Mouse (Mus musculus) myocyte (in vitro differentiated cells): ENCODE results near the gene Apol9b. TPM values are rescaled to one million over a fixed set of nuclear protein-coding genes. Genes with fewer than 3 reads are reported as not detected.

ENCODE experiments used
- H3K27me3 ChIP-seq: one replicate; pipeline ENCODE4 v1.6.1; 2011; ENCODE audit not compliant: control insufficient read depth, insufficient read depth, insufficient read length
- H3K36me3 ChIP-seq: one replicate; pipeline ENCODE4 v1.6.1; 2011; ENCODE audit not compliant: control insufficient read depth, insufficient read depth
- H3K4me2 ChIP-seq: one replicate; pipeline ENCODE4 v1.6.1; 2011; ENCODE audit warnings: low read depth, control low read depth
- H3K4me3 ChIP-seq: one replicate; pipeline ENCODE4 v1.5.1; 2011; ENCODE audit warnings: mild to moderate bottlenecking, control low read depth, moderate library complexity
- H3K79me2 ChIP-seq: one replicate; pipeline ENCODE4 v1.6.1; 2011; ENCODE audit not compliant: control insufficient read depth, insufficient read depth
- H3ac ChIP-seq: one replicate; pipeline ENCODE4 v1.6.1; 2011; ENCODE audit not compliant: control insufficient read depth, insufficient read length
- CEBPB ChIP-seq: IDR thresholded peaks from 2 replicates; pipeline ENCODE4 v1.6.1; 2011; ENCODE audit warnings: mild to moderate bottlenecking, moderate library complexity; ENCODE audit not compliant: poor library complexity, insufficient read depth, severe bottlenecking
- E2F4 ChIP-seq: IDR thresholded peaks from one replicate; pipeline ENCODE4 v1.6.1; 2011; ENCODE audit warnings: mild to moderate bottlenecking, control low read depth, moderate library complexity; ENCODE audit not compliant: insufficient read depth
- MAX ChIP-seq: IDR thresholded peaks from one replicate; pipeline ENCODE4 v1.6.1; 2011; ENCODE audit warnings: low read depth, mild to moderate bottlenecking, control low read depth
- MYOD1 ChIP-seq, 3 experiments: IDR thresholded peaks; one replicate each; pipeline ENCODE4 v1.6.1; 2011; ENCODE audit warnings: control low read depth in 2 of 3, low read depth in 2 of 3, mild to moderate bottlenecking in 2 of 3, moderate library complexity in 1 of 3; ENCODE audit not compliant: insufficient read length in 2 of 3, control insufficient read depth in 1 of 3
- MYOG ChIP-seq, 3 experiments: IDR thresholded peaks; one replicate each; pipeline ENCODE4 v1.6.1; 2011; ENCODE audit warnings: control low read depth in 2 of 3, low read depth in 2 of 3, mild to moderate bottlenecking in 2 of 3; ENCODE audit not compliant: insufficient read length in 2 of 3, control insufficient read depth in 1 of 3, insufficient read depth in 1 of 3
- POLR2A ChIP-seq: IDR thresholded peaks from one replicate; pipeline ENCODE4 v1.6.1; 2011; ENCODE audit warnings: low read depth, mild to moderate bottlenecking, control low read depth, moderate library complexity; ENCODE audit not compliant: insufficient read length
- POLR2AphosphoS2 ChIP-seq: IDR thresholded peaks from one replicate; pipeline ENCODE4 v1.6.1; 2011; ENCODE audit warnings: low read depth, control low read depth; ENCODE audit not compliant: insufficient read length
- REST ChIP-seq: IDR thresholded peaks from one replicate; pipeline ENCODE4 v1.6.1; 2011; ENCODE audit warnings: mild to moderate bottlenecking, control low read depth, moderate library complexity; ENCODE audit not compliant: insufficient read depth, insufficient read length
- SRF ChIP-seq: IDR thresholded peaks from one replicate; pipeline ENCODE4 v1.6.1; 2011; ENCODE audit warnings: low read depth; ENCODE audit not compliant: control insufficient read depth, insufficient read length
- TCF12 ChIP-seq: IDR thresholded peaks from one replicate; pipeline ENCODE4 v1.6.1; 2011; ENCODE audit warnings: mild to moderate bottlenecking, control low read depth; ENCODE audit not compliant: poor library complexity, insufficient read depth, severe bottlenecking
- TCF3 ChIP-seq: IDR thresholded peaks from one replicate; pipeline ENCODE4 v1.6.1; 2011; ENCODE audit warnings: low read depth, control low read depth; ENCODE audit not compliant: insufficient read length
- USF1 ChIP-seq: IDR thresholded peaks from one replicate; pipeline ENCODE4 v1.6.1; 2011; ENCODE audit warnings: low read depth, mild to moderate bottlenecking, control low read depth, moderate library complexity
- polyA plus RNA-seq: library from polyadenylated mRNA; unstranded; fragments of >200 nt; fragmentation: generic; extraction: Trizol; gene quantifications from one replicate; pipeline ENCODE4 v1.2.1, GENCODE M21; 2012; ENCODE audit warnings: missing spikeins

Gene Apol9b
- polyA plus RNA-seq, 1 experiment, result 63.1 TPM

DNA sequence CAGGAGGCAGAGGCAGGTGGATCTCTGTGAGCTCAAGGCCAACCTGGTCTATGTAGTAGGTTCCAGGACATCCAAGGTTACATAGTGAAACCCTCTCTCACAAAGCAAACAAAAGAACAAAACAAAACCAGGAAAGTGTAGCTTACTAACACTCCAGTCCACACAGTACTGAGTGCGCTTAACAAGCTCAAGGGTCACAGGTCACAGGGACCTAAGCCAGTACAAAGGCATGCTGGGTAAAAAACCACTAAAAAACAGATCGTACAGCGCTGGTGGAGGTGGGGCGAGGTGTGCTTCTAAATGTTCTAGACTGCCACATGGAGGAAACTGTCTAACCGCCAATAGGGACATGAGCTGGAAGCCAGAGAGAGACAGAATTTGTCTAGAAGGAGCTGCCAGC is 41.5 kb downstream of the Apol9b start:
- H3K79me2 ChIP-seq, result peaks cover 7% of the 10 kb centered on the region
- TF ChIP-seq POLR2AphosphoS2, result peak; percentile 65
- no peak for TF ChIP-seq TCF12
- TF ChIP-seq POLR2A, result peak; percentile 15
- no peak for TF ChIP-seq USF1
- peaks cover 99% of the 10 kb centered on the region for H3K36me3 ChIP-seq
- H3K4me3 ChIP-seq, result no peak overlapping the region
- no peaks in the 10 kb centered on the region for H3K27me3 ChIP-seq
- H3K4me2 ChIP-seq, result no peak overlapping the region
- no peak overlapping the region for H3ac ChIP-seq

DNA sequence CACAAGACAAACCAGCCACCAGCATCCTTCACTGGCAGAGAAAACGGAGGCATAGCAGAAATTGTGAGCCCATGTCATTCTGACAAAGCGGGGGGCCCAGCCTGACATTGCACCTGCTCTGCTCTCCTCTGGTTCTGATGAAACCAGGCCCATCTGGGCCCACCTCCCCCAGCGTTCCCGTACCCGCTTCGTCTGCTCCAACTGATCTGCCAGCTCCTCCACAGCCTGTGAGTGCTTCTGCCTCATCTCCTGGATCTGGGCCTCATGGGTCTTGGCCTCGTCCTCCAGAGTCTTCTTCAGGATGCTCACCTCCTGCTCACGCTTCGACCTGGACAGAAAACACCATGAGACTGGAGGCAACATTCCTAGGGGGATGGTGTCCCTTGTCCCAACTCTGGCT is 42.1 kb downstream of the Apol9b start:
- TF ChIP-seq E2F4, result no peak
- peak; percentile 71 for TF ChIP-seq POLR2AphosphoS2
- peak; percentile 28 for TF ChIP-seq POLR2A
- Histone ChIP-seq H3ac (no peak overlapping the region), H3K4me3 (no peak overlapping the region), H3K27me3 (no peaks in the 10 kb centered on the region), H3K79me2 (peaks cover 7% of the 10 kb centered on the region), H3K4me2 (no peak overlapping the region), H3K36me3 (peaks cover 99% of the 10 kb centered on the region)

DNA sequence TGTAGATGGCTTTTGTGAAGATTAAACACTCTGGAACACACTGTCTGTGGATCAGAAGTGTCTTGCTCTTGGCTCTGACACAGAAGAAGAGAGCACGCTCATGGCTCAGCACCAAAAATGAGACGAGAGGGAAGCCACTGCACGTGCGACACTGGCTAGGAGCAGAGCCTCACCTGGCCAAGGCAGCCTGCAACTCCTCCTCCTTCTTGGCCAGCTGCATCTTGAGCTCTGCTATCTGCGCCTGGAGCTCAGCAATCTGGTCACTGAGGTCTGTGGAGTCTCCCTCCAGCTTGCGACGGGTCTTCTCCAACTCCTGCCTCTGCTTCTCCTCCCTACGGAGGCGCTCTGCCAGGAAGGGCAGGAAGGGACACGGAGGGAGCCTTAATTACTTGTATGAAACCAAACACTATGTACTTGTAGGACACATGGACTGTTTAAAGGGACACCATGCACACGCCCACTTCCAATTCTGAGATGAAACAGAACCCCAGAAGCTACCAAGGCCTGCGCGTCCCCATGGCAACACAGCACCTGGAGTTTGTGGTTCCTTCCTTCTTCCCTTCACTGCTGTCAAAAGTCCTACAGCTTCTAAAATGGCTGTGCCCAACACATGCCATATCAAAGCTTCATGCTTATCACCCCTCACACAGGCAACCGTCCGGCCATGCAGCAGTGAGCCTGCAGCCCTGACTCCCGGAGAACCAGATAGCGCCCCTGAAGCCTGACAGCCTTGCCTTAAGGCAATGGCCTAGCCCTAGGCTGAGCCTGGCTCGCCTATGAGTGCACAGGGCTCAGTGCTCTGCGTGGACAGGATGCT is 44.5 kb downstream of the Apol9b start:
- Histone ChIP-seq H3K4me2 (no peak overlapping the region), H3K27me3 (no peaks in the 10 kb centered on the region), H3ac (no peak overlapping the region), H3K4me3 (no peak overlapping the region), H3K36me3 (peaks cover 99% of the 10 kb centered on the region), H3K79me2 (peaks cover 7% of the 10 kb centered on the region)
- TF ChIP-seq MAX (no peak), USF1 (no peak), POLR2AphosphoS2 (peak; percentile 89), CEBPB (no peak), MYOD1 (IDR thresholded peaks at IDR 0.05; ENCODE audit: control insufficient read depth in 1 of 3, insufficient read length in 2 of 3, low read depth in 2 of 3) (no peak), POLR2A (peak; percentile 46)

GRCm38 (mm10) chr15:77774303-77774702 is 45.5 kb downstream of the Apol9b start:
- no peak overlapping the region for H3ac ChIP-seq
- no peak overlapping the region for H3K4me2 ChIP-seq
- H3K79me2 ChIP-seq, result peaks cover 16% of the 10 kb centered on the region
- no peak overlapping the region for H3K4me3 ChIP-seq
- TF ChIP-seq POLR2AphosphoS2 (peak; percentile 73), POLR2A (peak; percentile 60), E2F4 (no peak), REST (no peak), MYOG (IDR thresholded peaks at IDR 0.05; ENCODE audit: control insufficient read depth in 1 of 3, insufficient read depth in 1 of 3, insufficient read length in 2 of 3, low read depth in 2 of 3) (no peak), MYOD1 (IDR thresholded peaks at IDR 0.05; ENCODE audit: control insufficient read depth in 1 of 3, insufficient read length in 2 of 3, low read depth in 2 of 3) (no peak), TCF3 (no peak), CEBPB (no peak), SRF (no peak)
- no peaks in the 10 kb centered on the region for H3K27me3 ChIP-seq
- peaks cover 100% of the 10 kb centered on the region for H3K36me3 ChIP-seq

- no peaks in the 10 kb centered on the region for H3K27me3 ChIP-seq
- H3K4me3 ChIP-seq, result no peak overlapping the region
- no peak overlapping the region for H3ac ChIP-seq
- H3K4me2 ChIP-seq, result no peak overlapping the region
- peaks cover 100% of the 10 kb centered on the region for H3K36me3 ChIP-seq
- peaks cover 25% of the 10 kb centered on the region for H3K79me2 ChIP-seq
- TF ChIP-seq MYOD1 (IDR thresholded peaks at IDR 0.05; ENCODE audit: control insufficient read depth in 1 of 3, insufficient read length in 2 of 3, low read depth in 2 of 3), result peak in 1 of 3 experiments; percentile 43
- TF ChIP-seq POLR2AphosphoS2, result peak; percentile 75
- peak; percentile 32 for TF ChIP-seq POLR2A
- no peak for TF ChIP-seq TCF3
- no peak for TF ChIP-seq REST
- no peak for TF ChIP-seq MYOG (IDR thresholded peaks at IDR 0.05; ENCODE audit: control insufficient read depth in 1 of 3, insufficient read depth in 1 of 3, insufficient read length in 2 of 3, low read depth in 2 of 3)
- no peak for TF ChIP-seq MAX
- TF ChIP-seq CEBPB, result no peak
Measured at GRCm38 (mm10) chr15:77775186-77775963, 46.5 kb downstream of the Apol9b start.
